Mouse (Mus musculus) midbrain, embryonic 16.5 days (tissue): ENCODE data around the gene Pnn. TPM values are rescaled to one million over a fixed set of nuclear protein-coding genes. Genes with fewer than 3 reads are reported as not detected.
A peak's percentile ranks its signal among the peaks of the same experiment; 100 is the strongest.

Experiments
- ATAC-seq: fragments of 200-750 bp; cut with Nextera tagmentation; 2 replicates; pipeline ENCODE4 v1.8.0; 2017; ENCODE audit warnings: moderate TSS enrichment
- H3K27ac ChIP-seq: fragments of 300-500 bp; sonication (generic); 2 replicates; pipeline ENCODE4 v1.5.1; 2014; ENCODE audit warnings: mild to moderate bottlenecking, low read length, mixed read lengths
- H3K27me3 ChIP-seq: fragments of 300-500 bp; sonication (generic); 2 replicates; pipeline ENCODE4 v1.6.1; 2014; ENCODE audit warnings: low read depth, low read length, mixed read lengths; ENCODE audit not compliant: control insufficient read depth, insufficient read depth
- H3K36me3 ChIP-seq: fragments of 300-500 bp; sonication (generic); 2 replicates; pipeline ENCODE4 v1.6.1; 2014; ENCODE audit warnings: mild to moderate bottlenecking, low read length, moderate library complexity, mixed read lengths; ENCODE audit not compliant: control insufficient read depth, insufficient read depth
- H3K4me1 ChIP-seq: fragments of 300-500 bp; sonication (generic); 2 replicates; pipeline ENCODE4 v1.6.1; 2014; ENCODE audit warnings: mild to moderate bottlenecking, low read length, mixed read lengths; ENCODE audit not compliant: control insufficient read depth, insufficient read depth
- H3K4me2 ChIP-seq: fragments of 300-500 bp; sonication (generic); 2 replicates; pipeline ENCODE4 v1.6.1; 2014; ENCODE audit warnings: mild to moderate bottlenecking, low read length, mixed read lengths
- H3K4me3 ChIP-seq: fragments of 300-500 bp; sonication (generic); 2 replicates; pipeline ENCODE4 v1.5.1; 2014; ENCODE audit warnings: low read depth, mild to moderate bottlenecking, low read length, moderate library complexity, mixed read lengths
- H3K9ac ChIP-seq: fragments of 300-500 bp; sonication (generic); 2 replicates; pipeline ENCODE4 v1.6.1; 2014; ENCODE audit warnings: low read depth, low read length, mixed read lengths
- H3K9me3 ChIP-seq: fragments of 300-500 bp; sonication (generic); replicated peaks from 2 replicates; pipeline ENCODE4 v1.6.1; 2014; ENCODE audit warnings: mild to moderate bottlenecking, low read length, mixed read lengths; ENCODE audit not compliant: control insufficient read depth, poor library complexity, severe bottlenecking
- WGBS: fragments of 180-500 bp; shearing (Covaris S2); extraction: QIAGEN DNeasy Blood & Tissue Kit; methylation state at CpG from one replicate; pipeline ENCODE4 v1.1.7; 2014; 5-methylcytosine and 5-hydroxymethylcytosine counted together
- polyA plus RNA-seq: library from polyadenylated mRNA; unstranded; fragments of >200 nt; fragmentation: Nextera tagmentation; extraction: Ambion mirVana; gene quantifications from 2 replicates; pipeline ENCODE4 v1.2.1, GENCODE M21; 2015

The Pnn gene
- polyA plus RNA-seq, 1 experiment from 2014 or later, result 85.6 TPM

GRCm38 (mm10) chr12:59065776-59066175 is 908 bp upstream of the Pnn start:
- 79% methylated on average over 3 of the region's 3 CpGs for WGBS

GRCm38 (mm10) chr12:59067095-59067494 is 411 bp downstream of the Pnn start:
- H3K9me3 ChIP-seq, result no peaks in the 10 kb centered on the region
- ATAC-seq, result peak; percentile 67
- under 1% methylated on average over 35 of the region's 41 CpGs for WGBS
- H3K4me3 ChIP-seq, result peak overlapping the region; percentile 98
- H3K9ac ChIP-seq, result peak overlapping the region; percentile 100
- H3K27ac ChIP-seq, result peak overlapping the region; percentile 96
- H3K4me1 ChIP-seq, result peaks cover 11% of the 10 kb centered on the region
- peak overlapping the region; percentile 96 for H3K4me2 ChIP-seq
- H3K36me3 ChIP-seq, result peaks cover 26% of the 10 kb centered on the region
- H3K27me3 ChIP-seq, result no peaks in the 10 kb centered on the region

More at GRCm38 (mm10) chr12:59065776-59066175, 908 bp upstream of the Pnn start:
- no peaks in the 10 kb centered on the region for H3K9me3 ChIP-seq
- H3K27ac ChIP-seq, result peak overlapping the region; percentile 96
- peaks cover 11% of the 10 kb centered on the region for H3K4me1 ChIP-seq
- peak overlapping the region; percentile 98 for H3K4me3 ChIP-seq
- peak overlapping the region; percentile 78 for H3K4me2 ChIP-seq
- H3K9ac ChIP-seq, result peak overlapping the region; percentile 75
- H3K27me3 ChIP-seq, result no peaks in the 10 kb centered on the region
- no peak for ATAC-seq
- H3K36me3 ChIP-seq, result peaks cover 14% of the 10 kb centered on the region

- WGBS, result 94% methylated on average over 13 of the region's 13 CpGs
- H3K9me3 ChIP-seq, result no peaks in the 10 kb centered on the region
- H3K36me3 ChIP-seq, result peaks cover 30% of the 10 kb centered on the region
- no peak overlapping the region for H3K4me2 ChIP-seq
- ATAC-seq, result no peak
- no peak overlapping the region for H3K9ac ChIP-seq
- H3K4me3 ChIP-seq, result no peak overlapping the region
- peaks cover 11% of the 10 kb centered on the region for H3K4me1 ChIP-seq
- H3K27ac ChIP-seq, result no peak overlapping the region
- no peaks in the 10 kb centered on the region for H3K27me3 ChIP-seq
Measured at GRCm38 (mm10) chr12:59068791-59069190, 2.1 kb downstream of the Pnn start.

GRCm38 (mm10) chr12:59072286-59072685 is 5.6 kb downstream of the Pnn start:
- Histone ChIP-seq H3K4me3 (no peak overlapping the region), H3K27ac (no peak overlapping the region), H3K4me1 (peaks cover 8% of the 10 kb centered on the region), H3K27me3 (no peaks in the 10 kb centered on the region), H3K4me2 (no peak overlapping the region), H3K9me3 (no peaks in the 10 kb centered on the region), H3K9ac (no peak overlapping the region), H3K36me3 (peaks cover 30% of the 10 kb centered on the region)
- WGBS, result 86% methylated on average over 11 of the region's 11 CpGs
- no peak for ATAC-seq

GRCm38 (mm10) chr12:59074052-59074451 is 7.4 kb downstream of the Pnn start:
- Histone ChIP-seq H3K36me3 (peaks cover 23% of the 10 kb centered on the region), H3K9me3 (no peaks in the 10 kb centered on the region), H3K27ac (no peak overlapping the region), H3K9ac (no peak overlapping the region), H3K27me3 (no peaks in the 10 kb centered on the region), H3K4me3 (no peak overlapping the region), H3K4me1 (no peaks in the 10 kb centered on the region), H3K4me2 (no peak overlapping the region)
- ATAC-seq, result no peak
- WGBS, result 79% methylated on average over 3 of the region's 3 CpGs

GRCm38 (mm10) chr12:59076996-59077395 is 10.3 kb downstream of the Pnn start:
- Histone ChIP-seq H3K4me2 (no peak overlapping the region), H3K27ac (no peak overlapping the region), H3K27me3 (no peaks in the 10 kb centered on the region), H3K4me1 (no peaks in the 10 kb centered on the region), H3K4me3 (no peak overlapping the region), H3K36me3 (peaks cover 4% of the 10 kb centered on the region; the same call in 1 of the 2 replicates), H3K9ac (no peak overlapping the region), H3K9me3 (no peaks in the 10 kb centered on the region)
- ATAC-seq, result no peak
- WGBS, result 93% methylated on average over 3 of the region's 3 CpGs

GRCm38 (mm10) chr12:59077883-59078282 is 11.2 kb downstream of the Pnn start:
- H3K9me3 ChIP-seq, result no peaks in the 10 kb centered on the region
- no peak overlapping the region for H3K4me3 ChIP-seq
- H3K36me3 ChIP-seq, result no peaks in the 10 kb centered on the region
- no peak for ATAC-seq
- no peak overlapping the region for H3K27ac ChIP-seq
- no peak overlapping the region for H3K9ac ChIP-seq
- no peak overlapping the region for H3K4me2 ChIP-seq
- H3K27me3 ChIP-seq, result no peaks in the 10 kb centered on the region
- WGBS, result 97% methylated on average over 3 of the region's 3 CpGs
- H3K4me1 ChIP-seq, result no peaks in the 10 kb centered on the region

GRCm38 (mm10) chr12:59080461-59080860 is 13.8 kb downstream of the Pnn start:
- Histone ChIP-seq H3K4me3 (no peak overlapping the region), H3K9me3 (no peaks in the 10 kb centered on the region), H3K36me3 (no peaks in the 10 kb centered on the region), H3K9ac (no peak overlapping the region), H3K4me1 (no peaks in the 10 kb centered on the region), H3K4me2 (no peak overlapping the region), H3K27me3 (no peaks in the 10 kb centered on the region), H3K27ac (no peak overlapping the region)
- no peak for ATAC-seq
- 79% methylated on average over 4 of the region's 4 CpGs for WGBS

- H3K27ac ChIP-seq, result no peak overlapping the region
- H3K27me3 ChIP-seq, result no peaks in the 10 kb centered on the region
- WGBS, result 68% methylated on average over 5 of the region's 5 CpGs
- H3K4me2 ChIP-seq, result no peak overlapping the region
- H3K36me3 ChIP-seq, result no peaks in the 10 kb centered on the region
- no peaks in the 10 kb centered on the region for H3K4me1 ChIP-seq
- no peak for ATAC-seq
- H3K9ac ChIP-seq, result no peak overlapping the region
- no peaks in the 10 kb centered on the region for H3K9me3 ChIP-seq
- no peak overlapping the region for H3K4me3 ChIP-seq
Measured at GRCm38 (mm10) chr12:59084446-59084845, 17.8 kb downstream of the Pnn start.
